Mouse (Mus musculus): ENCODE results near the gene Smcr8. TPM values are rescaled to one million over a fixed set of nuclear protein-coding genes. Genes with fewer than 3 reads are reported as not detected.
"Not testable (repeated sequence)": the region's sequence is repeated elsewhere in the genome, so short reads cannot be mapped to it uniquely, and the experiment has no call there.

Smcr8 gene
- polyA plus RNA-seq, 1 experiment from 2014 or later, result 6.6 TPM

DNA sequence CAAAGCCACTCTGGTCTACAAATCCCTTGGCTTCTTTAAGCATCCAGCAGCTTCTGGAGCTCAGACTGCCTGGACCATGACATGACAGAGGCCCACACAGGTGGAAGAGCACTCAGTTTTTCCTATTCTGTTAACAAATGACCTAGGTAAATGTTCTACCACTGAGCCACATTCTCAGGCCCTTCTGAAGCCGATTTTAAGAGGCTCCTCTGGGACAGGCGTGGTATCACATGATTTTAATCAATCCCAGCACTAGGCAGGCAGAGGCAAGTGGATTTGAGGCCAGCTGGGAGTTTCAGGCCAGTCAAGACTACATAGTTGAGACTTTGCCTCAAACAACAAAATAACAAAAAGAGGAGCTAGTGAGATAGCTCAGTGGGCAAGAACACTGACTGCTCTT, 13.1 kb downstream of the Smcr8 start:
- H3K27ac ChIP-seq, result no peak overlapping the region
- no peak for ATAC-seq
- no peaks in the 10 kb centered on the region for H3K27me3 ChIP-seq (replicated peaks)
- H3K9me3 ChIP-seq, result no peaks in the 10 kb centered on the region
- no peak overlapping the region for H3K4me2 ChIP-seq (replicated peaks)
- 71% methylated on average over 2 of the region's 2 CpGs for WGBS
- H3K9ac ChIP-seq, result no peak overlapping the region
- H3K4me3 ChIP-seq (replicated peaks), result no peak overlapping the region
- H3K4me1 ChIP-seq (replicated peaks), result 0 out of 2 replicates have a peak, but pooled peaks cover 2% of the 10 kb centered on the region
- H3K36me3 ChIP-seq, result peaks cover 46% of the 10 kb centered on the region

- H3K27ac ChIP-seq, result no peak overlapping the region
- peaks cover 32% of the 10 kb centered on the region for H3K36me3 ChIP-seq
- H3K9me3 ChIP-seq, result no peaks in the 10 kb centered on the region
- H3K4me3 ChIP-seq (replicated peaks), result no peak overlapping the region
- no peak for ATAC-seq
- H3K9ac ChIP-seq, result no peak overlapping the region
- H3K27me3 ChIP-seq (replicated peaks), result no peaks in the 10 kb centered on the region
- H3K4me1 ChIP-seq (replicated peaks), result no peaks in the 10 kb centered on the region
- WGBS, result 86% methylated on average over 11 of the region's 11 CpGs
- no peak overlapping the region for H3K4me2 ChIP-seq (replicated peaks)
Observed at GRCm38 (mm10) chr11:60796342-60796741, 19.0 kb downstream of the Smcr8 start.

DNA sequence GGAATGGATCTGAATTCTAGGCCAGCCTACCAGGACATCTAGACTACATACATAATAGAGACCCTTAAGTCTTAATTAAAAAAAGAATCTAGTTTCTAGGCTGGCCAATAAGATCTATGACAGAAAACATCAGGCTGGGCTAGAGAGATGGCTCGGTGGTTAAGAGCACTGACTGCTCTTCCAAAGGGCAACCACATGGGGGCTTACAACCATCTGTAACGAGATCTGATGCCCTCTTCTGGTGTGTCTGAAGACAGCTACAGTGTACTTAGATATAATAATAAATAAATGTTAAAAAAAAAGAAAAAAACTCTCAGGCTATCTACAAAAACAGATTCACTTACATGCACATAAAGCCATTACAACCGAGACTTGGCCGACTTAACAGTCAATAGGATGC, 22.7 kb downstream of the Smcr8 start:
- H3K4me3 ChIP-seq (replicated peaks), result no peak overlapping the region
- H3K4me2 ChIP-seq (replicated peaks), result no peak overlapping the region
- no peaks in the 10 kb centered on the region for H3K4me1 ChIP-seq (replicated peaks)
- H3K9me3 ChIP-seq, result no peaks in the 10 kb centered on the region
- no peak for ATAC-seq
- peaks cover 23% of the 10 kb centered on the region for H3K36me3 ChIP-seq
- no peaks in the 10 kb centered on the region for H3K27me3 ChIP-seq (replicated peaks)
- H3K9ac ChIP-seq, result no peak overlapping the region
- H3K27ac ChIP-seq, result no peak overlapping the region
- WGBS, result 88% methylated on average over 4 of the region's 4 CpGs

DNA sequence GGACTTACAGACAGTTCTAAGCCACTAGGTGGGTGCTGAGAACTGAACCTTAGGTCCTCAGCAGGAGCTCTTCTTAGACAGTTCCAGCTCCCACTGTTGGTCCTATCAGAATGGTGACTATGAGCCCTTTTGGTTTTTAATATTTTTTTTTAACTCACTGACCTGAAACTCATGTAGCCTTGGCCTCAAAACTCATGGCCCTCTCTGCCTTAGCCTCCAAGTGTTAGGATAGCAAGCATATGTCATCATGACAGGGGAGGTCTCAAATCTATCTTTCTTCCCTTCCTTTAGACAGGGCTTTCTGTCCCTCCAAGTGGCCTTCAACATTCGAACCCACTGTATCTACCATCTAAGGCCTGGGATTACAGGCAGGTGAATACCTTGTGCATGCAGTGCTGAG, 23.6 kb downstream of the Smcr8 start:
- no peak for ATAC-seq

DNA sequence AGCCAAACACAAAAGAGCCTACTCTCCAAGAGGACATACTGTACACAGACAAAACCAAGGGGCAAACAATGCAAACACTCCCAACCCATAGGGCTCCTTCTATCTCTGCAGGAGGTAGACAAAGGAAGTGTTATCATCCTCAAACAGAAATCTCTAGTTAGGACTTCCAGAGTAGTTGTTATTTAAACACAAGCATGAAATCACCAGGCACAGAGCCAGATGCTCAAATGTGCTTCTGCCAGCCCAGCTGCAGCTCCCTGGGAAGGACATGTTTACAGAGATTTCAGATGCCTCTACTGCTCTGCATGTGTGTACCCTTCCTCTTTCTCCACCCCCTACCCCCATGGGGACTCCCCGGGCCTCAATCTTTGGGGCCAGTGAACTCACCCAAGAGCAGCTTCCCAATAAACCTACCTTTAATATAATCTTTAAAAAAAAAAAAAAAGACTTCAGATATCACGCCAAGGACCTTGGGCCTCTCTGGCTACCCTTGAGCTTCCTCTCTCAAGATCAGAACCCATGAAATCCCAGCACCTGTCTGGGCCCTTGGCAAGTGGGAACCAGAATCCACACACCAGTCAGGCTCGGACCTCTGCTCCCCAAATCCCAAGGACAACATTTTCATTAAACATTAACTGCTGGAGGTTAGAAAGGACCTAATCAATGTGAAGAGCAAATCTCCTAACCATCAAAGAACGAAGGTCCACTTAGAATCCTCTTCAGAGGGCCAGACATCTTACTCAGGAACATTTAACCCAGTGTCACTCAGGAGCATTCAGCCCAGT, 31.2 kb downstream of the Smcr8 start:
- Histone ChIP-seq H3K9me3 (no peaks in the 10 kb centered on the region), H3K4me1 (replicated peaks) (peaks cover 19% of the 10 kb centered on the region), H3K4me2 (replicated peaks) (peak overlapping the region; percentile 91), H3K9ac (0 out of 2 replicates have a peak overlapping the region, but pooled peaks have one; percentile 10), H3K4me3 (replicated peaks) (peak overlapping the region; percentile 14), H3K27me3 (replicated peaks) (no peaks in the 10 kb centered on the region), H3K36me3 (no peaks in the 10 kb centered on the region), H3K27ac (0 out of 2 replicates have a peak overlapping the region, but pooled peaks have one; percentile 22)
- ATAC-seq, result no peak
- WGBS, result 48% methylated on average over 4 of the region's 4 CpGs

More for the DNA sequence above, 23.6 kb downstream of the Smcr8 start:
- WGBS, result 92% methylated on average over 1 of the region's 1 CpGs
- H3K4me3 ChIP-seq (replicated peaks), result no peak overlapping the region
- peaks cover 23% of the 10 kb centered on the region for H3K36me3 ChIP-seq
- H3K9me3 ChIP-seq, result no peaks in the 10 kb centered on the region
- no peaks in the 10 kb centered on the region for H3K4me1 ChIP-seq (replicated peaks)
- no peak overlapping the region for H3K4me2 ChIP-seq (replicated peaks)
- no peak overlapping the region for H3K9ac ChIP-seq
- no peaks in the 10 kb centered on the region for H3K27me3 ChIP-seq (replicated peaks)
- H3K27ac ChIP-seq, result no peak overlapping the region

DNA sequence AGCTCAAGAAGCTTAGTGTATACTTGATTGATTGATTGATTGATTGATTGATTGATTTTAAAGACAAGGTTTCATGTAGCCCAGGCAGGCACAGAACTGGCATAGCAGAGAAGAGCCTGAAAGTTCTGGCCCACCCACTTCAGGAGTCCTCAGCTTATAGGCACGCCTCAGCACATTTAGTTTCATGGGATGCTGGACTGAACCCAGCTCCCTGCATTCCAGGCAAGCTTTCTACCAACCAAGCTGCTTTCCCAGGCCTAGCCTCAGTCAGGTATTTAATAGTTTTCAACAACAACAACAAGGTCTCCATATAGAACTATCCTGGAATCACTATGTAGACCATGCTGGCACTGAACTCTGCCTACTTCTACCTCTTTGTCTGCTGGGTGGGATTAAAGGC, 32.2 kb downstream of the Smcr8 start:
- H3K9ac ChIP-seq, result no peak overlapping the region; the same call in 1 of the 2 replicates
- peaks cover 19% of the 10 kb centered on the region for H3K4me1 ChIP-seq (replicated peaks)
- H3K36me3 ChIP-seq, result no peaks in the 10 kb centered on the region
- ATAC-seq, result no peak
- H3K27ac ChIP-seq, result peak overlapping the region; percentile 73; the same call in 1 of the 2 replicates
- peak overlapping the region; percentile 91 for H3K4me2 ChIP-seq (replicated peaks)
- no peaks in the 10 kb centered on the region for H3K27me3 ChIP-seq (replicated peaks)
- peak overlapping the region; percentile 53 for H3K4me3 ChIP-seq (replicated peaks)
- H3K9me3 ChIP-seq, result no peaks in the 10 kb centered on the region
- WGBS, result 35% methylated on average over 1 of the region's 1 CpGs

DNA sequence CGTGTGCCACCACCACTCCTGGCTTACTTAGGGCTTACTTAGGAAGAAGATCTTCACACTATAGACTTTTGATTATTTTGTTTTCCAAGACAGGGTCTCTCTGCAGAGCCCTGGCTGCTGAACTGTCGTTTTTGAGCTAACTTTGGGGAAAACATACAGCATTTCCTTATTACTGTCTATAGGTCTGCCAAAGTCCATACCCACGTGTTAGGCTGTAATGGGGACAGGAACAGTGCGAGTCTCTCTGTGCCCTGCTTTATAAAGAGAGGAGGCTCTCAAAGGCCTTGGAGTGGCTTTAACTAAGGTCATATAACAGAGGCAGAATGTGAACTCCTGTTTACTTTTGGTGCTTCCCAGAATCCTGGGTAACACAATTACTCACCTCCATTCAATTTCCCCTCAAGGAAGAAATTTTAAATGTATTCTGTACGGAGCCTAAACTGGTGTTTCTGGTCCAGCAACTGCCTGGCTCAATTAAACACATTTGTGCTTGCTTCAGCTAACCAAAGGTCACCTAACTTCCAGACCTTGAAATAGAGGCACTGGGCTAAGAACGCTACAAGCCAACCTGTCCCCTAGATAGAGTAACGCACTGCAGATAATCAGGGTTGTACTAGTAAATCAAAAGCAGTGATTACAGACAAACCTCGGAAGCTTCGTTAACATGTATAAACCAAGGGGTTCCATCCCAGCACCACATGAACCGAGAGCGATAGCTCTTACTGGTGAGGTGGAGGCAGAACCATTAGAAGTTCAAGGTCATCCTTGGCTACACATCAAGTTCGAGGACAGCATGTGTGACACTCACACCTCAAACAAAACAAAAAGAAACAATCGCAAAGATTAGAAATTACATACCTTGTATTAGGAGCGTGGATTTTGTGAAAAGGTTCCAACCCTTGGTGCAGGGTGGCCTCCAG, 33.0 kb downstream of the Smcr8 start:
- 9% methylated on average over 14 of the region's 14 CpGs for WGBS
- H3K9ac ChIP-seq, result peak overlapping the region; percentile 49
- no peaks in the 10 kb centered on the region for H3K27me3 ChIP-seq (replicated peaks)
- H3K36me3 ChIP-seq, result no peaks in the 10 kb centered on the region
- H3K4me3 ChIP-seq (replicated peaks), result peak overlapping the region; percentile 53
- peak overlapping the region; percentile 91 for H3K4me2 ChIP-seq (replicated peaks)
- ATAC-seq, result peak; percentile 34
- peak overlapping the region; percentile 73 for H3K27ac ChIP-seq
- no peaks in the 10 kb centered on the region for H3K9me3 ChIP-seq
- peaks cover 19% of the 10 kb centered on the region for H3K4me1 ChIP-seq (replicated peaks)

- ATAC-seq, result peak; percentile 98
- under 1% methylated on average over 29 of the region's 29 CpGs for WGBS
- Histone ChIP-seq H3K9me3 (no peaks in the 10 kb centered on the region), H3K36me3 (no peaks in the 10 kb centered on the region), H3K4me2 (replicated peaks) (peak overlapping the region; percentile 91), H3K27ac (peak overlapping the region; percentile 73), H3K9ac (peak overlapping the region; percentile 49), H3K4me3 (replicated peaks) (peak overlapping the region; percentile 53), H3K4me1 (replicated peaks) (peaks cover 19% of the 10 kb centered on the region), H3K27me3 (replicated peaks) (no peaks in the 10 kb centered on the region)
Observed at GRCm38 (mm10) chr11:60811054-60811460, 33.7 kb downstream of the Smcr8 start.

- Histone ChIP-seq H3K4me2 (replicated peaks) (peak within 1 kb of the TSS; percentile 91), H3K4me1 (replicated peaks) (peaks cover 19% of the 10 kb centered on the region), H3K4me3 (replicated peaks) (peak within 1 kb of the TSS; percentile 53), H3K9ac (peak within 1 kb of the TSS; percentile 49), H3K27ac (peak within 1 kb of the TSS; percentile 73)
- 33% methylated on average over 6 of the region's 6 CpGs for WGBS
- H3K36me3 ChIP-seq; ATAC-seq; H3K9me3 ChIP-seq; H3K27me3 ChIP-seq (replicated peaks): not testable (repeated sequence)
Observed at GRCm38 (mm10) chr11:60811618-60812017, 34.3 kb downstream of the Smcr8 start, which contains the start of gene Shmt1. Gene Shmt1, minus strand, starts transcription at chr11:60811718.

DNA sequence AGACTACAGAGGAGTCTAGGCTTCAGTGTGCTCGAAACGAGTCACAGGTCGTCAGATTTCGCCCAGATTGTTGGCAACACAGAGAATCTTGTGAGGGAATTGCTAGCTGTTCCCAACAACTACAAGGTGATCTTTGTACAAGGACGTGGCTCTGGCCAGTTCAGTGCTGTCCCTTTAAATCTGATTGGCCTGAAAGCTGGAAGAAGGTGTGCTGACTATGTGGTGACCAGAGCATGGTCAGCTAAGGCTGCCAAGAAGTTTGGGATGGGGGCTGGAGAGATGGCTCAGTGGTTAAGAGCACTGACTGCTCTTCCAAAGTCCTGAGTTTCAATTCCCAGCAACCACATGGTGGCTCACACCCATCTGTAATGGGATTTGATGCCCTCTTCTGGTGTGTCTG, 39.1 kb downstream of the Smcr8 start:
- WGBS, result 75% methylated on average over 5 of the region's 5 CpGs
- no peak for ATAC-seq
- no peaks in the 10 kb centered on the region for H3K27me3 ChIP-seq (replicated peaks)

GRCm38 (mm10) chr11:60823771-60824170, 46.4 kb downstream of the Smcr8 start:
- WGBS, result 70% methylated on average over 2 of the region's 2 CpGs
- H3K27ac ChIP-seq, result no peak overlapping the region
- no peaks in the 10 kb centered on the region for H3K9me3 ChIP-seq
- H3K27me3 ChIP-seq (replicated peaks), result no peaks in the 10 kb centered on the region
- H3K4me2 ChIP-seq (replicated peaks), result no peak overlapping the region
- no peak overlapping the region for H3K9ac ChIP-seq
- no peaks in the 10 kb centered on the region for H3K4me1 ChIP-seq (replicated peaks)
- no peaks in the 10 kb centered on the region for H3K36me3 ChIP-seq
- H3K4me3 ChIP-seq (replicated peaks), result no peak overlapping the region
- no peak for ATAC-seq

More for the DNA sequence above, 39.1 kb downstream of the Smcr8 start:
- no peak overlapping the region for H3K27ac ChIP-seq
- no peak overlapping the region for H3K4me3 ChIP-seq (replicated peaks)
- no peak overlapping the region for H3K4me2 ChIP-seq (replicated peaks)
- H3K9ac ChIP-seq, result no peak overlapping the region
- H3K9me3 ChIP-seq, result no peaks in the 10 kb centered on the region
- no peaks in the 10 kb centered on the region for H3K4me1 ChIP-seq (replicated peaks)
- H3K36me3 ChIP-seq, result no peaks in the 10 kb centered on the region

DNA sequence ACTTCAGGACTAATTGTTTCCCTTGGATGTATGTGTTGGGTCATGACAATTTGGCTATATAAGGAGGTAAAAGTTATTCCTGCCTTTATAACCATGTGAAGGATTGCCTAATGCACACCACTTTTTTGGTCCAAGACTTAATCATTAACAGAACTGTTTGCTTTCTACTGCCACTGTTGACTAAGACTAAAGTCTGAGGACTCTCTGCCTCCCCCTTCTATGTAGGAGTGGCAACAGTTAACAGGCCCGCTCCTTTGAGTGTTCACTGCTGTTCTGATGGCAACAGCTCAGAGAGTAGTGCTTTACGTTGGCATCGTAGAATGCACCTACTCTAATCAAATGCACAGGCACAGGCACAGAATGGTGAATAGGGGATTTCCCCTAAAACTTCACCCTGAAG, 47.9 kb downstream of the Smcr8 start:
- H3K9me3 ChIP-seq, result no peaks in the 10 kb centered on the region
- H3K4me2 ChIP-seq (replicated peaks), result no peak overlapping the region
- H3K9ac ChIP-seq, result no peak overlapping the region
- no peaks in the 10 kb centered on the region for H3K4me1 ChIP-seq (replicated peaks)
- no peaks in the 10 kb centered on the region for H3K27me3 ChIP-seq (replicated peaks)
- ATAC-seq, result peak; percentile 93
- H3K4me3 ChIP-seq (replicated peaks), result no peak overlapping the region
- peak overlapping the region; percentile 56; the same call in 1 of the 2 replicates for H3K27ac ChIP-seq
- no peaks in the 10 kb centered on the region for H3K36me3 ChIP-seq
- WGBS, result 63% methylated on average over 3 of the region's 3 CpGs

Measured in intestine, embryonic 15.5 days (tissue).